Mouse (Mus musculus): ENCODE results near the gene BC049352.

GRCm38 (mm10) chr9:45280059-45280458, 98.3 kb downstream of the BC049352 start:
- TF ChIP-seq CTCF (IDR thresholded peaks at IDR 0.05; ENCODE audit: control insufficient read depth, insufficient read depth, low read length) (no peak), POLR2A (IDR thresholded peaks at IDR 0.05; ENCODE audit: borderline replicate concordance, control insufficient read depth, low read depth, low read length) (no peak)
